Mouse (Mus musculus) liver, embryonic 16.5 days (tissue): ENCODE data around the gene Ano1. TPM values are rescaled to one million over a fixed set of nuclear protein-coding genes. Genes with fewer than 3 reads are reported as not detected.
A peak's percentile ranks its signal among the peaks of the same experiment; 100 is the strongest.

Experiments
- ATAC-seq: fragments of 200-750 bp; cut with Nextera tagmentation; 2 replicates; pipeline ENCODE4 v1.8.0; 2017; ENCODE audit warnings: low read depth, mild to moderate bottlenecking, moderate number of reproducible peaks, moderate library complexity
- H3K27ac ChIP-seq: fragments of 300-500 bp; sonication (generic); 2 replicates; pipeline ENCODE4 v1.5.1; 2014; ENCODE audit warnings: mild to moderate bottlenecking, low read length
- H3K27me3 ChIP-seq: fragments of 300-500 bp; sonication (generic); 2 replicates; pipeline ENCODE4 v1.6.1; 2014; ENCODE audit warnings: low read depth, low read length, mixed read lengths; ENCODE audit not compliant: control insufficient read depth, insufficient read depth
- H3K36me3 ChIP-seq: fragments of 300-500 bp; sonication (generic); 2 replicates; pipeline ENCODE4 v1.6.1; 2014; ENCODE audit warnings: mild to moderate bottlenecking; ENCODE audit not compliant: control insufficient read depth, insufficient read depth
- H3K4me1 ChIP-seq: fragments of 300-500 bp; sonication (generic); 2 replicates; pipeline ENCODE4 v1.6.1; 2014; ENCODE audit warnings: low read depth, low read length, mixed read lengths; ENCODE audit not compliant: control insufficient read depth
- H3K4me2 ChIP-seq: fragments of 300-500 bp; sonication (generic); 2 replicates; pipeline ENCODE4 v1.6.1; 2014; ENCODE audit warnings: low read depth, low read length, mixed read lengths
- H3K4me3 ChIP-seq: fragments of 300-500 bp; sonication (generic); 2 replicates; pipeline ENCODE4 v1.5.1; 2014; ENCODE audit warnings: low read depth, mild to moderate bottlenecking, low read length
- H3K9ac ChIP-seq: fragments of 300-500 bp; sonication (generic); 2 replicates; pipeline ENCODE4 v1.6.1; 2014; ENCODE audit warnings: low read depth, low read length
- H3K9me3 ChIP-seq: fragments of 300-500 bp; sonication (generic); replicated peaks from 2 replicates; pipeline ENCODE4 v1.6.1; 2016; ENCODE audit warnings: low read length; ENCODE audit not compliant: control insufficient read depth
- WGBS: fragments of 180-500 bp; shearing (Covaris S2); extraction: QIAGEN DNeasy Blood & Tissue Kit; methylation state at CpG from one replicate; pipeline ENCODE4 v1.1.7; 2014; ENCODE audit not compliant: insufficient replicate concordance; 5-methylcytosine and 5-hydroxymethylcytosine counted together
- polyA plus RNA-seq: library from polyadenylated mRNA; unstranded; fragments of >200 nt; fragmentation: Nextera tagmentation; extraction: Ambion mirVana; gene quantifications from 2 replicates; pipeline ENCODE4 v1.2.1, GENCODE M21; 2015

The Ano1 gene
- polyA plus RNA-seq, 1 experiment from 2014 or later = 1.3 TPM

DNA sequence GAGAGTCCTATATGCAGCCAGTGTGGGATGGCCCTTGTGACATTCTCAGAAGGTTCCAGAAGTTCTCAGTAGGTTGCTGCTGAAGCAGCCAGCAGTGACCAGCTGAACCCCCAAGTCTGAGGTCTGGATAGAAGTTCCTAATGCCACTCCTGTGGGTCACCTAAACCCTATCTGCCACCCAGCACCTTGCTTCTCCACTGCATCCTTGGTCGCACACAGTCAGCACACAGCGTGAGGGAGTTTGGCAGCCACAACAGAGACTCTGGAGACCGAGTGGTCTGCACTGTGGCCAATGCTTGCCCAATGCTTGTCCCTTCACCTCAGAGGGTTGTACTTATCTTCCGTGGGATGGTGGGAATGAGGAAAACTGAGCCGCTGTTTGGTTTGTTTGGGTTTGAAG, 35.7 kb upstream of the Ano1 start:
- 46% methylated on average over 5 of the region's 5 CpGs for WGBS

DNA sequence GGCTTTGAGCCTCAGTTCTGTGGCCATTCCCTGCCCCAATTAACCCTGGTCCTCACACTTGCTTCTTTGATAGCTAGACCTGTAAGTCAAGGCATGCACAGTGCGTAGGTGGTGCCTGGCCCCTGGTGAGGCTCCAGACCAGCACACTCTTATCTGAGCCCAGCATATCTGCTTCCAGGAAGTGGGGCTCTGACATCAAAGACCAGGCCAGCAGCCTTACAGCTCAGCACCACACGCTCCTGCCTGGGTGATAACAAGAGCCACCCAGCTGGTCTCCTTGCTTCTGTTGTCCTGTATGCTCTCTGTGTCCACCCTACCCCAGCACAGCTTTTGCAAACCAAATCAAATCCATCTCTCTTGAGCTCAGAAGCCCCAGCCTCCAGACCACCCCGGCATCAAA, 34.8 kb upstream of the Ano1 start:
- WGBS = 9% methylated on average over 3 of the region's 3 CpGs
- Histone ChIP-seq H3K9me3 (no peaks in the 10 kb centered on the region), H3K36me3 (no peaks in the 10 kb centered on the region), H3K4me2 (peak overlapping the region; percentile 76), H3K4me1 (peaks cover 84% of the 10 kb centered on the region), H3K4me3 (peak overlapping the region; percentile 49), H3K9ac (peak overlapping the region; percentile 72), H3K27me3 (no peaks in the 10 kb centered on the region), H3K27ac (peak overlapping the region; percentile 99)
- ATAC-seq = peak; percentile 94

More for the DNA sequence above, 35.7 kb upstream of the Ano1 start:
- Histone ChIP-seq H3K27me3 (no peaks in the 10 kb centered on the region), H3K9ac (peak overlapping the region; percentile 13), H3K4me3 (0 out of 2 replicates have a peak overlapping the region, but pooled peaks have one; percentile 14), H3K4me1 (peaks cover 74% of the 10 kb centered on the region), H3K36me3 (no peaks in the 10 kb centered on the region), H3K9me3 (no peaks in the 10 kb centered on the region), H3K27ac (peak overlapping the region; percentile 95), H3K4me2 (peak overlapping the region; percentile 76)
- no peak for ATAC-seq

DNA sequence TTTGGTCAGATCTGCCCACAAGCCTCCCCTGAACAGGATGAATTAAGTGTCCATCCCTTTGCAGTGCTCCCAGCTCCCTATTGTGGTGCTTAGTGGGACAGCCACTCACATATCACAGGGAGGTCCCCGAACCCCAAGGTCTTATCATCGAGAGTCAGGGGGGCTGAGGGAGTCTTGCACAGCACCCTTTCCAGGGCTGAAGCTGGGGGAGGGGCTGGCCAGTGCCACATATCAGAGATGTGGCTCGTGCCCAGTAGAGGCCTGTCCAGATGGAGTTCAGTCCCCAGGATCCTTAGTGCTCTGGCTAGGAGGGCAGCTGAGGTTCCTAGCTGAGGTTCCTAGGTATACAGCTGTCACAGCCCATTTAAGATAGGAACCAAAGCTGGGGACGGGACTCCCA, 32.4 kb upstream of the Ano1 start:
- Histone ChIP-seq H3K27me3 (no peaks in the 10 kb centered on the region), H3K4me1 (peaks cover 84% of the 10 kb centered on the region), H3K4me2 (peak overlapping the region; percentile 42), H3K27ac (peak overlapping the region; percentile 99), H3K9ac (peak overlapping the region; percentile 38), H3K4me3 (no peak overlapping the region), H3K36me3 (no peaks in the 10 kb centered on the region), H3K9me3 (no peaks in the 10 kb centered on the region)
- whole genome bisulfite sequencing = 25% methylated on average over 4 of the region's 4 CpGs
- ATAC-seq = no peak

DNA sequence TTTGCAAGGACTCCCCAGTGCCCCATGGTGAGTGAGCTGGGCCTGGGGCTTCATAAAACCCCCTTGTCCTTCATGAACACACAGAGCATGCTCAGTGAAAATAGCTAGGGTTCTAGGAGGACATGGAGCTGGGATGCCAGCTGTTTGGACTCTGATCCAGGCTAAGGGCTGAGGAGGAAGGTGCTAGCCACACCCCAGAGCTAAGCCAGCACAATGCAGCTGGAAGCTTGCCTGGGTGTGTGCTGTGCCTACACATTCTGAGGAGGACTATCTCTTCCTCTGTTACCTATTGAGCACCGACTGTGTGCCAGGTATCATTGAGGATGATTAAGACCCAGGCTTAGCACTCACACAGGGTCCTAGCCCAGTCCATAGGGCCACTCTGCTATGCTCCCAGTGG, 30.6 kb upstream of the Ano1 start:
- no peak overlapping the region for H3K9ac ChIP-seq
- no peaks in the 10 kb centered on the region for H3K9me3 ChIP-seq
- peaks cover 66% of the 10 kb centered on the region for H3K4me1 ChIP-seq
- no peak for ATAC-seq
- H3K27ac ChIP-seq = peak overlapping the region; percentile 99
- no peak overlapping the region for H3K4me3 ChIP-seq
- H3K4me2 ChIP-seq = no peak overlapping the region
- H3K36me3 ChIP-seq = no peaks in the 10 kb centered on the region
- 40% methylated on average over 1 of the region's 1 CpGs for WGBS
- H3K27me3 ChIP-seq = no peaks in the 10 kb centered on the region

DNA sequence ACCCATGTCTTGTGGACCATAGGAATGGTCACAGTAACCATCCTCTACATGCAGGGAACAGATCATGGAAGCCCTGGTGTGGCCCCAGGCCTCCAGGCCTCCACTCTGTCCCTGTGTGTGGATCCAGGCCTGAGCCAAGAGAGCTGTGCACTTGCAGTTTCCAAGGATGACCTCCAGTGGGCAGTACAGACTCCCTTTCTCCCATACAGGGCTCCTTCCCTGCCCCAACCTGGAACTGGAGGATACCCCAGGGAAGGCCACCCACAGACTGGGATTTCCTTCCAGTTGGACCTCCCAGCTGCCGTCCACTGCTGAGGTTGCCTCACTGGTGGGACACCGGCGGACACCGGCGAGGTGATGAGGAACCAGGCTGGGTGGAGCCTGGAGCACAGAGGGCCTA, 29.6 kb upstream of the Ano1 start:
- no peaks in the 10 kb centered on the region; the same call in 1 of the 2 replicates for H3K27me3 ChIP-seq
- 82% methylated on average over 5 of the region's 5 CpGs for WGBS
- ATAC-seq = no peak
- no peaks in the 10 kb centered on the region for H3K9me3 ChIP-seq
- H3K4me1 ChIP-seq = peaks cover 58% of the 10 kb centered on the region
- no peaks in the 10 kb centered on the region for H3K36me3 ChIP-seq
- H3K27ac ChIP-seq = no peak overlapping the region
- H3K4me3 ChIP-seq = no peak overlapping the region
- no peak overlapping the region for H3K9ac ChIP-seq
- no peak overlapping the region for H3K4me2 ChIP-seq

DNA sequence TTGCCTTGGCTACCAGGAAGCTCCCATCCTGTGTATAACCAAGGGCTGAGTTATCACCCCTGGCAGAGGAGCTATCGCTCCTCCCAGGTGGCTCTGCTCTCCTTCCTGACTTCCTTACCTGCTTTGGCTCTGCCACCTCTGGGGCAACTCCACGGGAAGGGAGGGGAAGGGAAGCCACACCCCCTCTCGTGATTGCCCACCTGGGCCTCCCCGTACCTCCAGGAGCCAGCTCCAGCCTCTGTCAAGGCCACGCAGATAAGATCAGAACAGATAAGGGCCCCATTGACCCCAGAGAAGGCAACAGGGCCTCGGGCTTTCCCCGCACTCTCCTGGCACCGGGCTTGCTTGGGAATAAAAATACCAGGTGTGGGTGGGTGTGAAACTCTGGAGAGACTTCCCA, 28.4 kb upstream of the Ano1 start:
- Histone ChIP-seq H3K9me3 (no peaks in the 10 kb centered on the region), H3K4me3 (no peak overlapping the region), H3K4me2 (no peak overlapping the region), H3K27ac (no peak overlapping the region), H3K27me3 (peaks cover 3% of the 10 kb centered on the region), H3K9ac (no peak overlapping the region), H3K36me3 (no peaks in the 10 kb centered on the region), H3K4me1 (peaks cover 46% of the 10 kb centered on the region)
- WGBS = 35% methylated on average over 8 of the region's 8 CpGs
- ATAC-seq = no peak

DNA sequence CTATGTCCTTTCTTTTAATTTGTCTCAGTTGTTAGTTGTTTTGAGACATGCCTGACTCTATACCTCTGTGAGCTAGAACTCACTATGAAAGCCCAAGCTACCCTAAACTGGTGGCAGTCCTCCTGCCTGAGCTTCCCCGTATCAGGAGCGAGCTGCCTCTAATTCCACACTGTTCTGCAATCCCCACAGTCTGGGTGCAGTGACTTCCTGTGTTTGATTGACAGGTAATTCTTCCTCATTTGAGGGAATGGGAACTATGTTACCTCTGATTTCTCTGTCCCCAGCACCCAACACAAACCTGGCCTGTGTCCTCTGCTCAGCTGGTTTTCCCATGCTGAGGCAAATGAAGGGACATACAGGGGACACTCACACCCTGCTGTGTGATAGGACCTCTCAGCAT, 27.9 kb upstream of the Ano1 start:
- ATAC-seq = no peak
- H3K9ac ChIP-seq = no peak overlapping the region
- no peaks in the 10 kb centered on the region for H3K36me3 ChIP-seq
- H3K27ac ChIP-seq = no peak overlapping the region
- no peak overlapping the region for H3K4me3 ChIP-seq
- WGBS = 60% methylated on average over 2 of the region's 2 CpGs
- H3K27me3 ChIP-seq = peaks cover 3% of the 10 kb centered on the region
- peaks cover 41% of the 10 kb centered on the region for H3K4me1 ChIP-seq
- H3K9me3 ChIP-seq = no peaks in the 10 kb centered on the region
- no peak overlapping the region for H3K4me2 ChIP-seq

DNA sequence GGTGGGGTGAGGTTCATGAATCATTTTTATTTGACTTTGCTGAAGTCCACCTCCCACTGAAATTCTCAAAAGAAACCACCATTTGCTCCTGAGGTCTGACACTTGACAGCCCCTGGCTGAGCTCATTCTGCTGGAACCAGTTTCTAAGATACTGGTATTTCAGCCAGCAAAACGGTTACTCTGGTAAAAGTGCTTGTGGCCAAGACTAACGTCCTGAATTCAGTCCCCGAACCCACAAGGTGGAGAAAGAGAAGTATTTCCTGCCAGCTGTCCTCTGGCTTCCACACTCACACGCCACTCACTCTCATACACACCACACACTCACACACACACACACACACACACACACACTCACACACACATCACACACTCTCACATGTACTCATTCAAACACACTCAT, 26.0 kb upstream of the Ano1 start:
- no peak overlapping the region for H3K4me2 ChIP-seq
- no peak overlapping the region for H3K4me3 ChIP-seq
- 25% methylated on average over 4 of the region's 4 CpGs for WGBS
- H3K4me1 ChIP-seq = peaks cover 23% of the 10 kb centered on the region
- no peaks in the 10 kb centered on the region for H3K36me3 ChIP-seq
- H3K9me3 ChIP-seq = no peaks in the 10 kb centered on the region
- H3K27me3 ChIP-seq = peaks cover 3% of the 10 kb centered on the region
- ATAC-seq = no peak
- no peak overlapping the region for H3K9ac ChIP-seq
- H3K27ac ChIP-seq = no peak overlapping the region

DNA sequence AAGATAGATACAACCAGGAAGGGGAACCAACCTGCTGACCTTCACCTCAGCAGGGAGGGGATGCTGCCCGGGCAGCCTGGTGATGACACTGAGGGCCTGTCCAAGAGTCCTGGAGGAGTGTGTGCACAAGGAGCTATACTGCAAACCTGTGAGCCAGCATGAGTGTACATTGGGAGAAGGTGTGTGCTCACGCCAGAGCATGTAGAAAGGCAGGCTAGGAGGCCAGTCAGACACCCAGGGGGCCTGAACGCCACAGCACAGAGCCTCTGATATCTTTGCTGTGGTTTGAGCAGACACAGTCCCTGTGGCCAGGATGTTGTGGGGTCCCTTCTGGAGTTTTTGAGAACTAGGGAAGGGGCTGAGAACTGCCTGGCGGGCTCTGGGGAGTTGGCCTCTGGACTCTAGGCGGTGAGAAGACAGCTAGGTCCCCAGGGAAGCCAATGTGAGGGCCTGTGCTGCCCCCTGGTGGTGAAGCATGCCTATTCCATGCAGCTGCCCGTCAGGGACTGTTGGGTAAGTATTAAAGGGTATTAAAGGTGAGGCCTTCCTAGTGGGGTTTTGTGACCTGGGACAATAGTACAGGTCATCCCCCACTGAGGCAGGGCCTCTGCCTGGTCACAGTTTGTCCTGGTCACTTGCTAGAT, 24.2 kb upstream of the Ano1 start:
- 26% methylated on average over 6 of the region's 6 CpGs for WGBS
- Histone ChIP-seq H3K4me1 (peaks cover 8% of the 10 kb centered on the region), H3K27ac (no peak overlapping the region), H3K36me3 (no peaks in the 10 kb centered on the region), H3K27me3 (peaks cover 9% of the 10 kb centered on the region), H3K4me2 (no peak overlapping the region), H3K9ac (no peak overlapping the region), H3K9me3 (no peaks in the 10 kb centered on the region), H3K4me3 (no peak overlapping the region)
- ATAC-seq = peak; percentile 63
